Comparison of ENCODE assay signal across 8 mouse cellular contexts in genomic region chr5:120440733-120441132, GRCm38 (mm10). TPM values are rescaled to one million over a fixed set of nuclear protein-coding genes. Genes with fewer than 3 reads are reported as not detected.
DNase-seq lines count a peak whose midpoint lies in the region; ATAC-seq and TF ChIP-seq lines count a peak whose summit lies in the region.

No protein-coding gene starts in this region.

- peaks cover 26% of the 10 kb centered on the region for H3K27me3 ChIP-seq in ES-Bruce4 (ENCODE audit: control insufficient read depth, insufficient read depth, low read length, poor library complexity, severe bottlenecking)
- peaks cover 43% of the 10 kb centered on the region for H3K27me3 ChIP-seq in forebrain, embryonic 15.5 days

- WGBS in forebrain, embryonic 15.5 days, result 9% methylated on average over 12 of the region's 14 CpGs
- WGBS in olfactory bulb, adult 2 months, result 17% methylated on average over 14 of the region's 14 CpGs

- peaks cover 1% of the 10 kb centered on the region for H3K4me1 ChIP-seq in ES-Bruce4 (ENCODE audit: control insufficient read depth, insufficient read depth, low read length)
- peaks cover 36% of the 10 kb centered on the region for H3K4me1 ChIP-seq in forebrain, embryonic 15.5 days
- peaks cover 7% of the 10 kb centered on the region; the same call in 1 of the 2 replicates for H3K4me1 ChIP-seq in olfactory bulb, adult 2 months (ENCODE audit: control insufficient read depth, insufficient read depth, low read length)

- peak overlapping the region; percentile 41 for H3K4me2 ChIP-seq in forebrain, embryonic 15.5 days (replicated peaks)

- TF ChIP-seq CTCF in ES-Bruce4 (IDR thresholded peaks at IDR 0.05; ENCODE audit: low read depth, low read length), result peak; percentile 94
- TF ChIP-seq CTCF in olfactory bulb, adult 2 months (IDR thresholded peaks at IDR 0.05; ENCODE audit: insufficient read depth, low read depth, low read length), result peak; percentile 59

- H3K9me3 ChIP-seq in ES-Bruce4 (replicated peaks; ENCODE audit: control insufficient read depth, insufficient read depth, low read length, poor library complexity, severe bottlenecking), result no peaks in the 10 kb centered on the region
- H3K9me3 ChIP-seq in forebrain, embryonic 15.5 days, result no peaks in the 10 kb centered on the region

- H3K4me3 ChIP-seq in ES-Bruce4 (ENCODE audit: low read depth, low read length), result no peak overlapping the region
- H3K4me3 ChIP-seq in forebrain, embryonic 15.5 days, result no peak overlapping the region
- H3K4me3 ChIP-seq in olfactory bulb, adult 2 months (ENCODE audit: insufficient read depth, low read depth, low read length), result no peak overlapping the region

- no peak overlapping the region for H3K9ac ChIP-seq in ES-Bruce4 (ENCODE audit: low read depth, poor library complexity, severe bottlenecking)
- H3K9ac ChIP-seq in forebrain, embryonic 15.5 days (replicated peaks), result no peak overlapping the region

- peak; percentile 87 for DNase-seq in cerebellum, adult 11 months
- DNase-seq in heart, postnatal 14 days, result peak; percentile 88 to 94
- DNase-seq in layer of hippocampus, adult 18-20 months (ENCODE audit: low spot score in 2 of 2), result peak; percentile 65 to 89
- DNase-seq in lung, adult 18-20 months, result peak; percentile 74 to 83
- peak; percentile 44 to 52 for DNase-seq in thymus, adult 18-20 months

- ATAC-seq in forebrain, embryonic 15.5 days (replicated peaks), result peak; percentile 62

- no peak overlapping the region for H3K27ac ChIP-seq in ES-Bruce4 (ENCODE audit: insufficient read depth, low read length)
- no peak overlapping the region for H3K27ac ChIP-seq in forebrain, embryonic 15.5 days (replicated peaks)
- H3K27ac ChIP-seq in olfactory bulb, adult 2 months (ENCODE audit: insufficient read depth, low read depth, low read length), result no peak overlapping the region

- intact Hi-C loops in heart, postnatal 14 days (cut with DNase I), result loop anchor here (1.0 to 5.0 kb wide), 2 partner anchors 188 to 294 kb away; no protein-coding TSS in a partner anchor

- H3K36me3 ChIP-seq in ES-Bruce4 (ENCODE audit: control insufficient read depth, insufficient read depth, low read length, poor library complexity, severe bottlenecking), result no peaks in the 10 kb centered on the region
- H3K36me3 ChIP-seq in forebrain, embryonic 15.5 days, result no peaks in the 10 kb centered on the region

- no peak for TF ChIP-seq EP300 in ES-Bruce4 (IDR thresholded peaks at IDR 0.05; ENCODE audit: insufficient read depth, low read depth, low read length)

- no peak for TF ChIP-seq POLR2A in ES-Bruce4 (IDR thresholded peaks at IDR 0.05; ENCODE audit: insufficient read depth, low read length)
- no peak for TF ChIP-seq POLR2A in olfactory bulb, adult 2 months (IDR thresholded peaks at IDR 0.05; ENCODE audit: insufficient read depth, low read depth, low read length)

RNA-seq across cellular contexts. Expression of gene Lhx5, which starts 9.2 kb away (rescaled TPM):
- polyA plus RNA-seq in ES-Bruce4 (2011; ENCODE audit: insufficient read depth, insufficient read length, low read depth, missing spikeins), result 0.24 TPM in 1 of 2 replicates, not detected in the other
- 6.3 and 7.0 TPM in 2 replicates for polyA plus RNA-seq in forebrain, embryonic 15.5 days (2015; fragmentation: Nextera tagmentation; extraction: Ambion mirVana)
- total RNA-seq in heart, postnatal 14 days (2021), result not detected
- total RNA-seq in layer of hippocampus, adult 18-20 months (2021), result not detected
- not detected in 2 replicates for polyA plus RNA-seq in olfactory bulb, adult 2 months (2012; ENCODE audit: insufficient read depth, insufficient read length, low replicate concordance, missing spikeins)

RNA-seq across cellular contexts. Expression of gene Sdsl, which starts 31.9 kb away (rescaled TPM):
- not detected in 2 replicates for polyA plus RNA-seq in ES-Bruce4 (2011; ENCODE audit: insufficient read depth, insufficient read length, low read depth, missing spikeins)
- 2.3 and 2.6 TPM in 2 replicates for polyA plus RNA-seq in forebrain, embryonic 15.5 days (2015; fragmentation: Nextera tagmentation; extraction: Ambion mirVana)
- total RNA-seq in heart, postnatal 14 days (2021), result 10 to 100 TPM in 1 of 2 experiments, 1 to 10 TPM in 1; 8.7 to 10.9 TPM
- total RNA-seq in layer of hippocampus, adult 18-20 months (2021), result 1 to 10 TPM; 7.5 to 8.0 TPM
- not detected in 2 replicates for polyA plus RNA-seq in olfactory bulb, adult 2 months (2012; ENCODE audit: insufficient read depth, insufficient read length, low replicate concordance, missing spikeins)

RNA-seq across cellular contexts. Expression of gene Sds, which starts 35.6 kb away (rescaled TPM):
- not detected in 2 replicates for polyA plus RNA-seq in ES-Bruce4 (2011; ENCODE audit: insufficient read depth, insufficient read length, low read depth, missing spikeins)
- not detected in 2 replicates for polyA plus RNA-seq in forebrain, embryonic 15.5 days (2015; fragmentation: Nextera tagmentation; extraction: Ambion mirVana)
- total RNA-seq in heart, postnatal 14 days (2021), result not detected
- total RNA-seq in layer of hippocampus, adult 18-20 months (2021), result under 1 TPM; 0.33 to 0.69 TPM
- polyA plus RNA-seq in olfactory bulb, adult 2 months (2012; ENCODE audit: insufficient read depth, insufficient read length, low replicate concordance, missing spikeins), result not detected in 2 replicates
